Mouse (Mus musculus) neural tube, embryonic 11.5 days (tissue): Measurements from ENCODE around the gene Plg. TPM values are rescaled to one million over a fixed set of nuclear protein-coding genes. Genes with fewer than 3 reads are reported as not detected.

Experiments used
- ATAC-seq: fragments of 200-750 bp; cut with Nextera tagmentation; 2 replicates; pipeline ENCODE4 v1.8.0; 2017; ENCODE audit warnings: moderate number of reproducible peaks, mild to moderate bottlenecking, moderate TSS enrichment, moderate library complexity; ENCODE audit not compliant: insufficient read depth, low FRiP score, low TSS enrichment
- DNase-seq: peaks from one replicate; pipeline ENCODE4 v3.0.0-alpha.2; 2015; ENCODE audit warnings: low spot score
- H3K27ac ChIP-seq: fragments of 300-500 bp; sonication (generic); 2 replicates; pipeline ENCODE4 v1.5.1; 2014; ENCODE audit warnings: low read depth, mild to moderate bottlenecking, low read length
- H3K27me3 ChIP-seq: fragments of 300-500 bp; sonication (generic); 2 replicates; pipeline ENCODE4 v1.6.1; 2014; ENCODE audit warnings: mild to moderate bottlenecking, low read length, mixed read lengths; ENCODE audit not compliant: control insufficient read depth, insufficient read depth
- H3K36me3 ChIP-seq: fragments of 300-500 bp; sonication (generic); 2 replicates; pipeline ENCODE4 v1.6.1; 2014; ENCODE audit warnings: mild to moderate bottlenecking, low read length, moderate library complexity, mixed read lengths; ENCODE audit not compliant: control insufficient read depth, insufficient read depth
- H3K4me1 ChIP-seq: fragments of 300-500 bp; sonication (generic); 2 replicates; pipeline ENCODE4 v1.6.1; 2014; ENCODE audit warnings: low read length, mixed read lengths; ENCODE audit not compliant: control insufficient read depth, insufficient read depth
- H3K4me2 ChIP-seq: fragments of 300-500 bp; sonication (generic); 2 replicates; pipeline ENCODE4 v1.6.1; 2014; ENCODE audit warnings: low read depth, mild to moderate bottlenecking, moderate library complexity
- H3K4me3 ChIP-seq: fragments of 300-500 bp; sonication (generic); 2 replicates; pipeline ENCODE4 v1.5.1; 2014; ENCODE audit warnings: low read depth, low read length
- H3K9ac ChIP-seq: fragments of 300-500 bp; sonication (generic); 2 replicates; pipeline ENCODE4 v1.6.1; 2014; ENCODE audit warnings: mild to moderate bottlenecking, low read length
- H3K9me3 ChIP-seq: fragments of 300-500 bp; sonication (generic); 2 replicates; pipeline ENCODE4 v1.6.1; 2016; ENCODE audit warnings: low read length; ENCODE audit not compliant: control insufficient read depth
- WGBS: fragments of 180-500 bp; shearing (Covaris S2); extraction: QIAGEN DNeasy Blood & Tissue Kit; methylation state at CpG from one replicate; pipeline ENCODE4 v1.1.7; 2014; 5-methylcytosine and 5-hydroxymethylcytosine counted together
- polyA plus RNA-seq: library from polyadenylated mRNA; unstranded; fragments of >200 nt; fragmentation: Nextera tagmentation; extraction: Ambion mirVana; gene quantifications from 2 replicates; pipeline ENCODE4 v1.2.1, GENCODE M21; 2014

The Plg gene
- polyA plus RNA-seq, 1 experiment from 2014 or later = not detected

GRCm38 (mm10) chr17:12373601-12374144 lies 4.7 kb upstream of the Plg start:
- DNase-seq (no peak), ATAC-seq (no peak)
- Histone ChIP-seq H3K4me2 (no peak overlapping the region), H3K9ac (no peak overlapping the region), H3K27me3 (no peaks in the 10 kb centered on the region), H3K36me3 (no peaks in the 10 kb centered on the region), H3K4me1 (no peaks in the 10 kb centered on the region), H3K4me3 (no peak overlapping the region), H3K27ac (no peak overlapping the region), H3K9me3 (no peaks in the 10 kb centered on the region)
- WGBS = 82% methylated on average over 3 of the region's 3 CpGs

GRCm38 (mm10) chr17:12380287-12380686 lies 1.9 kb downstream of the Plg start:
- ATAC-seq = no peak

GRCm38 (mm10) chr17:12381579-12381978 lies 3.2 kb downstream of the Plg start:
- WGBS = 90% methylated on average over 2 of the region's 2 CpGs
- H3K4me2 ChIP-seq = no peak overlapping the region
- no peak overlapping the region for H3K9ac ChIP-seq
- no peaks in the 10 kb centered on the region for H3K36me3 ChIP-seq
- H3K27ac ChIP-seq = no peak overlapping the region
- no peaks in the 10 kb centered on the region for H3K4me1 ChIP-seq
- no peak for DNase-seq
- no peaks in the 10 kb centered on the region for H3K9me3 ChIP-seq
- ATAC-seq = no peak
- H3K27me3 ChIP-seq = no peaks in the 10 kb centered on the region
- H3K4me3 ChIP-seq = no peak overlapping the region

More at GRCm38 (mm10) chr17:12380287-12380686, 1.9 kb downstream of the Plg start:
- H3K4me1 ChIP-seq = no peaks in the 10 kb centered on the region
- no peaks in the 10 kb centered on the region for H3K9me3 ChIP-seq
- no peak overlapping the region for H3K9ac ChIP-seq
- no peak overlapping the region for H3K4me2 ChIP-seq
- WGBS = 94% methylated on average over 4 of the region's 4 CpGs
- H3K36me3 ChIP-seq = no peaks in the 10 kb centered on the region
- no peak overlapping the region for H3K4me3 ChIP-seq
- H3K27ac ChIP-seq = no peak overlapping the region
- DNase-seq = no peak
- H3K27me3 ChIP-seq = no peaks in the 10 kb centered on the region

GRCm38 (mm10) chr17:12382531-12382930 lies 4.1 kb downstream of the Plg start:
- H3K4me2 ChIP-seq = no peak overlapping the region
- 0 out of 2 replicates have a peak, but pooled peaks have one; percentile 63 for ATAC-seq
- DNase-seq = no peak
- no peaks in the 10 kb centered on the region for H3K9me3 ChIP-seq
- no peaks in the 10 kb centered on the region for H3K4me1 ChIP-seq
- H3K4me3 ChIP-seq = no peak overlapping the region
- no peak overlapping the region for H3K9ac ChIP-seq
- no peak overlapping the region for H3K27ac ChIP-seq
- no peaks in the 10 kb centered on the region for H3K36me3 ChIP-seq
- no peaks in the 10 kb centered on the region for H3K27me3 ChIP-seq
- WGBS = 40% methylated on average over 2 of the region's 2 CpGs

- no peak overlapping the region for H3K27ac ChIP-seq
- H3K4me3 ChIP-seq = no peak overlapping the region
- H3K27me3 ChIP-seq = no peaks in the 10 kb centered on the region
- no peaks in the 10 kb centered on the region for H3K9me3 ChIP-seq
- 56% methylated on average over 8 of the region's 8 CpGs for WGBS
- no peak overlapping the region for H3K9ac ChIP-seq
- no peak for ATAC-seq
- H3K4me2 ChIP-seq = no peak overlapping the region
- H3K36me3 ChIP-seq = no peaks in the 10 kb centered on the region
- no peak for DNase-seq
- H3K4me1 ChIP-seq = no peaks in the 10 kb centered on the region
Measured at GRCm38 (mm10) chr17:12385049-12385794, 6.8 kb downstream of the Plg start.

GRCm38 (mm10) chr17:12387781-12388180 lies 9.4 kb downstream of the Plg start:
- no peaks in the 10 kb centered on the region for H3K9me3 ChIP-seq
- H3K27ac ChIP-seq = no peak overlapping the region
- no peak overlapping the region for H3K4me3 ChIP-seq
- ATAC-seq = no peak
- no peaks in the 10 kb centered on the region for H3K36me3 ChIP-seq
- DNase-seq = no peak
- H3K27me3 ChIP-seq = no peaks in the 10 kb centered on the region
- no peak overlapping the region for H3K9ac ChIP-seq
- H3K4me1 ChIP-seq = no peaks in the 10 kb centered on the region
- no peak overlapping the region for H3K4me2 ChIP-seq
- WGBS = 87% methylated on average over 2 of the region's 2 CpGs

GRCm38 (mm10) chr17:12388239-12388638 lies 9.8 kb downstream of the Plg start:
- Histone ChIP-seq H3K36me3 (no peaks in the 10 kb centered on the region), H3K4me1 (no peaks in the 10 kb centered on the region), H3K9ac (no peak overlapping the region), H3K4me2 (no peak overlapping the region), H3K4me3 (no peak overlapping the region), H3K27ac (no peak overlapping the region), H3K27me3 (no peaks in the 10 kb centered on the region), H3K9me3 (no peaks in the 10 kb centered on the region)
- WGBS = 92% methylated on average over 7 of the region's 7 CpGs
- DNase-seq = no peak
- ATAC-seq = no peak

- H3K4me1 ChIP-seq = no peaks in the 10 kb centered on the region
- DNase-seq = no peak
- no peak overlapping the region for H3K27ac ChIP-seq
- H3K36me3 ChIP-seq = no peaks in the 10 kb centered on the region
- H3K9me3 ChIP-seq = no peaks in the 10 kb centered on the region
- ATAC-seq = no peak
- no peak overlapping the region for H3K4me3 ChIP-seq
- no peak overlapping the region for H3K9ac ChIP-seq
- 91% methylated on average over 9 of the region's 9 CpGs for WGBS
- H3K4me2 ChIP-seq = no peak overlapping the region
- no peaks in the 10 kb centered on the region for H3K27me3 ChIP-seq
Measured at GRCm38 (mm10) chr17:12396163-12396677, 17.8 kb downstream of the Plg start.

- WGBS = 74% methylated on average over 7 of the region's 7 CpGs
- H3K27ac ChIP-seq = no peak overlapping the region
- no peaks in the 10 kb centered on the region for H3K36me3 ChIP-seq
- H3K9ac ChIP-seq = no peak overlapping the region
- H3K4me1 ChIP-seq = no peaks in the 10 kb centered on the region
- no peak overlapping the region for H3K4me3 ChIP-seq
- no peak overlapping the region for H3K4me2 ChIP-seq
- no peaks in the 10 kb centered on the region for H3K27me3 ChIP-seq
- ATAC-seq (no peak), DNase-seq (no peak)
- no peaks in the 10 kb centered on the region for H3K9me3 ChIP-seq
Measured at GRCm38 (mm10) chr17:12403420-12403819, 25.0 kb downstream of the Plg start.
